Mouse (Mus musculus) layer of hippocampus, postnatal 25 days (tissue): ENCODE data around the gene Abhd12. TPM values are rescaled to one million over a fixed set of nuclear protein-coding genes. Genes with fewer than 3 reads are reported as not detected.
"Not testable (repeated sequence)": the region's sequence is repeated elsewhere in the genome, so short reads cannot be mapped to it uniquely, and the experiment has no call there.

Experiments used
- DNase-seq, 2 experiments: peaks; one replicate each; pipeline ENCODE4 v3.0.0; 2022; ENCODE audit warnings: mixed read lengths in 2 of 2, low spot score in 1 of 2; ENCODE audit errors: extremely low spot score in 1 of 2
- total RNA-seq, 2 experiments: library from RNA; stranded (reverse); gene quantifications; 2 replicates each; pipeline ENCODE4 v1.2.3; 2021

The Abhd12 gene
- 100 to 1,000 TPM; 296 to 326 TPM for total RNA-seq

- DNase-seq = peak; percentile 91 to 94
These were observed at the start of gene Abhd12 for GRCm38 (mm10) chr2:150904272-150904935. Abhd12 (minus strand) TSS chr2:150904741.

DNA sequence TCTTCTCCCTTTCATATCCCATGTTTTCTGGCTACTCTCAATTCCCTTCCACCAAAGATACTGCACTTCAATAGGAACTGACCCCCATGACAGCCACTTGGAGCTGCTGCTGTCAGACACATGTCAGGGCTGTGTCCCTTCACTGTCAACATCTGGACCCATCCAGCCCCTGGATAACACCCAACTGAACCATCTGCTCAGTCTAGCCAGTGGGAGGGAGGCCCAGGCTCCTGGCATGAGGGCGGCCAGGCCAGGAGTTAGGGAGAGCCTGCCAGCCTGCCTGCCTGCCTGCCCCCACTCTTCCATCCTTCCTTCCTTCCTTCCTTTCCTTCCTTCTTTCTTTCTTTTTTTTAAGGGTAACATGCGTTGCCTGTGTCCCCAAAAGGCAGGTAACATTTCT, 46.7 kb upstream of the Abhd12 start:
- DNase-seq = no peak

DNA sequence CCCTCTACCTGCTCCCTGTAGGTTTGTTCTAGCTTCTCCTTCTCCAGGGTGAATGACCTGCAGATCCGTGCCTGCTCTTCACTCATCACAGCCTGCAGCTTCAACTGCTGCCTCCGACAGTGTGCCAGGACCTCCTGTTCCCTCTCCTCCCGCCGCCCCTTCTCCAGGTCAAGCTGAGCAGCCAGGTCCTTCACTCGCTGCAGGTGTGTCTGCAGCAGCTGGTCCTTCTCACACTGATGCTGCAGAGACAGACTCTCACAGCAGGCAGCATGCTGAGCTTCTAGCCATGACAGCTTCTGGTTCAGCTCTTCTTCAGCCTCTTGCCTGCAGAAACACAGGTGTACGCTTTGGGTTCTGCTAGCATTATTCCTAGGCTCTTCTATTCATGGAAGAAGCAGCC, 45.5 kb upstream of the Abhd12 start:
- no peak for DNase-seq

- DNase-seq = no peak
These were observed 45.1 kb upstream of the Abhd12 start for GRCm38 (mm10) chr2:150949652-150950051.

DNA sequence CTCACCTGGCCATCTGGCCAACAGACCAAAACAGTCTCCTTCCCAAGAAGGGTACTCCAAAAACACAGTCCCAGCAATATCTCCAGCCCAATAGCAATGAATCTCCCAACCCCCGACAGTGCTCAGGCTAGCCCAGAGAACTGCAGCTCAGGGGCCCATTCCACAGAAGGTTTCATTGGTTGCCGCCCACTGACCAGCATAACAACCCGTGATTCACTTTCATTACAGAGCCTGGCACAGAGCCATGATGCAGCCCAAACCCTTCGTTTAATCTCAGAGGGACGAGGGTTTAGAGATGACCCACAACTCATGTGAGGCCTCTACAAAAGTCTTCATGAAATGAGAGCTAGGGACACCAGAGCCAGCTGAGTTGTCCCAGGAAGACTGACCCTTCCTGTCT, 44.2 kb upstream of the Abhd12 start:
- no peak for DNase-seq

- DNase-seq = not testable (repeated sequence)
These were observed 43.5 kb upstream of the Abhd12 start for GRCm38 (mm10) chr2:150947880-150948611.

GRCm38 (mm10) chr2:150947341-150947740, 42.8 kb upstream of the Abhd12 start:
- not testable (repeated sequence) for DNase-seq

DNA sequence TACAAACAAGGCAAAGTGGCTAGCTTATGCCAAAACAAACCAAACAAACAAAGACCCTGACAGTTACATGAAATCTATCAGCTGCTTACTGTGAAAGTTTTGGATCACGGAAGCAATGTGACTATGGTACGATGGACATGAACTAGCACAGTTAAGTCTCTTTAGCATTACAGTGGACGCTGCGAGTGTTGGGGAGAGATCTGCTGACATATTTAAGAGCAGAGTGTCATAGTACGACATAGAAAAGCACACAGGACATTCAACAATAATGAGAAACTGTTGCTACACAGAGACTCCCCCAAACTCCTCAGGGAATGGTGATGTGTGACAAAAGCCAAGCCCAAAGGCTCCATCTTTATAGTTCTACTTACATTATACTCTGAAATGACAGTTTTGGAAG, 39.5 kb upstream of the Abhd12 start:
- DNase-seq = no peak

- DNase-seq = no peak
These were observed 30.1 kb upstream of the Abhd12 start for GRCm38 (mm10) chr2:150934659-150935058.

GRCm38 (mm10) chr2:150933482-150933881, 28.9 kb upstream of the Abhd12 start:
- DNase-seq = no peak

- DNase-seq = no peak
These were observed 26.3 kb upstream of the Abhd12 start for GRCm38 (mm10) chr2:150930806-150931205.

- DNase-seq = no peak
These were observed 24.6 kb upstream of the Abhd12 start for GRCm38 (mm10) chr2:150929156-150929555.

- no peak for DNase-seq
These were observed 22.6 kb upstream of the Abhd12 start for GRCm38 (mm10) chr2:150927038-150927720.

GRCm38 (mm10) chr2:150923505-150923904, 19.0 kb upstream of the Abhd12 start:
- no peak for DNase-seq

DNA sequence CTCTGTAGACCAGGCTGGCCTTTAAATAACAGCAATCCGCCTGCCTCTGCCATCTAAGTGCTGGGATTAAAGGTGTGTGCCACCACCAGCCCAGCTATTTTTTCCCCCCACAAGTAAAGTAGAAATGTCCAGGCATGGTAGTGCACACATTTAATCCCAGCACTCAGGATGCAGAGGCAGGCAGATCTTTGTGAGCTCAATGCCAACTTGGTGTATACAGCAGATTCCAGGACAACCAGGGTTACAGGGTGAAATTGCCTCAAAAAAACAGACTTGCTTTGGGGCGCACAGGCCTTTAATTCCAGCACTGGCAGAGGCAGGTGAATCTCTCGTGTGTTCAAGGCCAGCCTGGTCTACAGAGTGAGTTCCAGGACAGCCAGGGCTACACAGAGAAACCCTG, 18.5 kb upstream of the Abhd12 start:
- DNase-seq = no peak

DNA sequence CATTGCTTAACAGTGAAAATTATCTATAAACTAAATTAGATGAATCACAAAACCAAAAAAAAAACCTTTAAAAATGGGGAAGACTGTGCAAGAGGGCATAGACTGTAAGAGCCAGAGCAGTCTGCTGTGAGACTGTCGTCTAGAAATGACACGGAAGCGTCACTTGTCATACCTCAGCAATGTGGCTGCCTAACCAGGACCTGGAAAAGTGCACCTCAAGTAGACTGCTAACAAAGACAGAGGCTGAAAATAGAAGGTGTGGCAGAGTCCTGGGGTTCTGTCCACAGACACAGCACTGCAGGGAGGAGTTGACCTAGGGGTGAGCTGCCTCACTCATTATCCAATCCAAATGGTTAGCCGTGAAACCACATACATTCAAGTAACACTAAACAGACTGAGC, 17.6 kb upstream of the Abhd12 start:
- no peak for DNase-seq

DNA sequence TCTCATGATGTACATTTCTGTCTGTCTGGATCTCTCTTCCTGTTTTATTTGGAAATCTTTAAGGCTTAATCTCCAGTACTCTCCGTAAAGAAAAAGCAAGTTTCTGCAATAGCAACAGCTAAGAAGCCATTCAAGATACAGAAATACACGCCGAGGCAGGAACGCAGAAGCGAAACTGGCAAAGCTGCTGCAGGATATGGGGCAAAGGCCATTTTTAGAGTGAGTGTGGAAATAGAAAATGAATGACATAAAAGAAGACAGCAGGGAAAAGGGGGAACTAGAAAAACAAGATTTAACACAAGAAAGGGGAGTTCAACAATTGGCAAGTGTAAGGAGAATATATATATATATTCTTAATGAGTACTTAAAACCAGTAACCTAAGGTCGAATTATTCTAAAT, 17.2 kb upstream of the Abhd12 start:
- DNase-seq = no peak

DNA sequence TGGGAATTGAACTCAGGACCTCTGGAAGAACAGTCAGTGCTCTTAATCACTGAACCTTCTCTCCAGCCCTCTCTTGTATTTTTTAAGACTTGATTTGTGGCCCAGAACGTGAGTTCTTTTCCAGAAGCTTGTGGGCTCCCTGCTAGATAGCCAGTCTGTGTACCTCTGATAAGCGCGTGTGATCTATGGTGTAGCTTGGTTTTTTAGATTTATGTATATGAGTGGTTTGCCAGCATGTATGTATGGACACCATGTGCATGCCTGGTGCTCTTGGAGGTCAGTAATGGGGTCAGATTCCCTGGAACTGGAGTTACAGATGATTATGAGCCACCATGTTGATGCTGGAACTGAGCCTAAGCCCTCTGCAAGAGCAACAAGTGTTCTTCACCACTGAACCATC, 16.0 kb upstream of the Abhd12 start:
- DNase-seq = no peak

- no peak for DNase-seq
These were observed 14.2 kb upstream of the Abhd12 start for GRCm38 (mm10) chr2:150918720-150919119.

GRCm38 (mm10) chr2:150915786-150916185, 11.2 kb upstream of the Abhd12 start:
- no peak for DNase-seq

DNA sequence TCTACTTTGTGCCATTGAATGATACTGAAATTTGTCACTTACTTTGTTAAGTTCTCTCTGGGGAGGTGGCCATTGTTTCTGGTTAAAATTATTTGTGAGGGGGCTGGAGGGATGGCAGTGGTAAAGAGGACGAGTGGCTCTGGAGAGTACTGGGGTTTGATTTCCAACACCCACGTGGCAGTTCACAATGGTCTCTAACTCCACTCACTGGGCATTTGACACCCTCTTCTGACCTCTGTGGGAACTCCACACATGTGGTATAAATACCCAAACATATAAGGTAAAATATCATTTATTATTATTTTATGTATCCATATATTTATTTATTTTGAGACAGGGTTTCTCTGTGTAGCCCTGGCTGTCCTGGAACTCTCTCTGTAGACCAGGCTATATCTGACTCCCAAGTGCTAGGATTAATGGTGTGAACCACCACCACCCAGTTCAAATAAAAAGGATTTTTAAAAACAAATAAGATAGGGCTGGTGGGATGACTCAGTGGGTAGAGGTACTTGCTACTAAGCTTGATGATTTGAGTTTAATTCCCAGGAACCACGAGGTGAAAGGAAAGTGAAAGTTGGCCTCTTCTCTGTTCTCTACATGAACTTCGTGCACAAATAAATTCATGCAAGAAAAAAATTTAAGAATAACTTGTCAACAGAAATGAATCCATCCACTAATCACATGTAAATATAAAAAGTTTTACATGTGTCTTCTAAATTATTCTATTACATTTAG, 10.4 kb upstream of the Abhd12 start:
- no peak for DNase-seq
